Mouse (Mus musculus): Measurements from ENCODE around the gene Gnptg. TPM values are rescaled to one million over a fixed set of nuclear protein-coding genes. Genes with fewer than 3 reads are reported as not detected.
"Not testable (repeated sequence)": the region's sequence is repeated elsewhere in the genome, so short reads cannot be mapped to it uniquely, and the experiment has no call there.

Gnptg gene
- total RNA-seq, 2 experiments from 2014 or later, result 13.1 to 14.3 TPM

DNA sequence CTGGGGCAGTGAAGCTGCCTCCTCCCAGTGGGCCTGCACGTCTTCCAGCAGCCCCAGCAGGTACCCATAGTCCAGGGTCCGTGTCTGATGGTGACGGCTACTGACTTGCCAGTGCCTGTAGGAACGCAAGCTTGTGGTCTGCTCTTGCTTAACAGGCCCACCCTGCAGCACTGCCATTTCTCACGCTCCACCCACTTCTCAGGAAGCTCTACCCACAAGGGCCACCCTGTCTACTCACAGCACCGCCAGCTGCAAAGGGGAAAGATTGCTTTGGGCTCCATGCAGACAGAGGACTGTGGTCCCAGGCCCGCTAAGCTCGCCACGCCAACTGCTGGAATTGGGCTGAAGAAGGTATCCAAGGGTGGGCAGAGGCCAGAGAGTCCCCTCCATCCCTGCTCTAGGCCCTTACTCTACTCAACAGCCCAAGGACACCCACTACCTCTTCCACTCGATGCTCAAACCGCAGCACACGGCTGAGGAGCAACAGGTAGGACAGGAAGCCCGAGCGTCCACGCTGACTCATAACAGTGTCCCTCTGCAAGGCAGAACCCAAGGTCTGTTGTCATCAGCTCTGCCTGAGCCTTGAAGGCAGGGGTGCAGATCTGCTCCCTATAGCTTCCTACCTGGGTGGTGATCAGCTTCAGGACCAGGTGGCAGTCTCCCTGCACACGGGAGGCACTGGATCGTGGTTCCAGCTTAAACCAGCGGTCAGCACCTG lies 8.3 kb upstream of the Gnptg start:
- no peak for DNase-seq
- intact Hi-C loops (cut with DNase I), result no loop called here

GRCm38 (mm10) chr17:25244239-25244638 lies 4.3 kb upstream of the Gnptg start:
- DNase-seq, result no peak
- intact Hi-C loops (cut with DNase I), result no loop called here

GRCm38 (mm10) chr17:25243131-25243780 lies 3.3 kb upstream of the Gnptg start:
- intact Hi-C loops (cut with DNase I), result no loop called here

GRCm38 (mm10) chr17:25235635-25236034 lies 4.3 kb downstream of the Gnptg start:
- intact Hi-C loops (cut with DNase I), result no loop called here
- DNase-seq, result no peak

More at GRCm38 (mm10) chr17:25243131-25243780, 3.3 kb upstream of the Gnptg start:
- no peak for DNase-seq

DNA sequence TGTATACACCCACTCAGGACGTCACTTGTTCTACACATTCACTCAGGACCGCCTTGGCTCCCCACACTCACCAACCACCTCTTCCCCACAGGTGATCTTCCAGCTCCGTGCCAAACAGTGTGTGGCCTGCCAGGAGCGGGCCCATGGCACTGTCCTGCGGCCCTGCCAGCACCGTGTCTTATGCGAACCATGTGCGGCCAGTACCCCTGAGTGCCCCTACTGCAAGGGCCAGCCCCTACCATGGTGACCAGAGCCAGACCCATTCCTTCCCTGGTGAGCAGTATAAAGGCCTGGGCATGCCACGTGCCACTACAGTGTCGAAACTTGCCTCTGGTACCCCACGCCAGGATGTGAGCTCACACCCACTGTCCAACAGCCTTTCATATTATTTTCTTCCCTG lies 8.3 kb downstream of the Gnptg start:
- intact Hi-C loops (cut with DNase I); DNase-seq: not testable (repeated sequence)

- no peak for DNase-seq
- intact Hi-C loops (cut with DNase I), result no loop called here
Observed at GRCm38 (mm10) chr17:25230700-25231099, 9.2 kb downstream of the Gnptg start.

GRCm38 (mm10) chr17:25230014-25230655 lies 9.8 kb downstream of the Gnptg start:
- intact Hi-C loops (cut with DNase I); DNase-seq: not testable (repeated sequence)

DNA sequence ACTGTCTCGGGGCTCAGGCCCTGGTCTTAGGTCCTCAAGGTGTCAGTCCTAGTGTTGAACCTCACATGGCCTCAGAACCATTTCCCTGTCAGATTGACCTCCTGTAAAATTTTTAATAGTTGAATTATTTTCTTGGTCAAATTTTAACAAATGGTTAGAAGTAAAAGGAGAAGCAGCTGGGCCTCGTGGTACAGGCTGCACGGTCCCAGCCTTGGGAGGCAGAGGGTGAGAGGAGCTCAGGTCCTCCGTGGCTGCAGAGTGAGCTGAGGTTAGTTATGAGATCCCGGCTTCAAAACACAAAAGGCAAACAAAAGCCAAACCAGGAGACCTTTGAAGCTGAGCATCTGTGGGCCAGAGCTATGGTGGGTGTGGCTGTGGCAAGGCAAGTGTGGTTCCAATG lies 11.9 kb downstream of the Gnptg start:
- intact Hi-C loops (cut with DNase I), result no loop called here
- DNase-seq, result no peak

DNA sequence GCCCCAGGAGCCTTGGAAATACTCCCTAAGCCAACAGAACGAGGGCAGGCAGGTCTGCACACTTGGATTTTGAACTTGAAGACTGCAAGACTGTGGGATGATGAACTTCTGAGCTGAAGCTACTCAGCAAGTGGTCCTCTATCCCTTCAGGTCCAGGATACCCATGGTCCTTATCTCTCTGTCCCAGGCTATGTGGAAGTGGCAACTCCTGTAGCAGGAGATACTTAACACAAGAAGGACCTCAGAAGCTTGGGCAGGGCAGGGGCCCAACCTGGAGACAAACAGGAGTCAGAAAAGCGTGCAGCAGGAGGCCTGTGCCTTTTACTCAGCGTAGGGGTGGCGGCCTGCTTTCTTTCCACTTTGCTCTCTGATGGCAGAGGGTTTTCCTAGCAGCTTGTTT lies 14.3 kb downstream of the Gnptg start:
- DNase-seq, result no peak

GRCm38 (mm10) chr17:25224586-25225222 lies 15.2 kb downstream of the Gnptg start:
- intact Hi-C loops (cut with DNase I), result no loop called here
- DNase-seq, result no peak

More for the DNA sequence above, 14.3 kb downstream of the Gnptg start:
- intact Hi-C loops (cut with DNase I), result no loop called here

DNA sequence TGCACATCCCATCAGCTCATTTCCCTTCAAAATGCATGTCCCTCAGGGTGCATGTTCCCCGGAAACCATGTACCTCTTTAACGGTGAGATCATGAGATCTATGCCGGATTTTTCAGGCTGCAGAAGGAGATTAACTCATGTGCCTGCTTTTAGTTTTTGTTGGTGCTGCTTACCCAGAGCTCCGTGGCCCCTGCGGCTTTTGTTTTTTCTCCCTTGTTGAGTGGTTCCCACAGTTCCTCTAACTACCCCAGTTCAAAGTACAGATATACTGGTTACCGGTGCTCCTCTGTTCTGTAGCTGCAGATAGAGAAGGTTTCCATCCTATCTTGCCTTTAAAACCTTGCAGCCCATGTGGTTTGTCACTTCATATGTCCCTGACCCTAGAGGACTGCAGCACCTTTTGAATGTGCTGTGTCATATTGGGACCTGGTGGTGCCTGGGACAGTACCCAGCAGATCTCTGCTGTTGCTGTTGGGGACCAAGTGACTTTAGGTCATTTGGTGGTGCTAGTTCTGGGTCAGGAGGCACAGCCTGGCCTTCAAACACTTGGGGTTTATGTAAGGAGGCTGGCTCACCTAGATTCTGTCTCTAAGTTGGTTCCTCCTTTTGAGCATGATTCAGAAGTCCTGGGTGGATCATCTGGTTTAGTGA lies 16.8 kb downstream of the Gnptg start:
- no peak for DNase-seq
- intact Hi-C loops (cut with DNase I), result no loop called here

DNA sequence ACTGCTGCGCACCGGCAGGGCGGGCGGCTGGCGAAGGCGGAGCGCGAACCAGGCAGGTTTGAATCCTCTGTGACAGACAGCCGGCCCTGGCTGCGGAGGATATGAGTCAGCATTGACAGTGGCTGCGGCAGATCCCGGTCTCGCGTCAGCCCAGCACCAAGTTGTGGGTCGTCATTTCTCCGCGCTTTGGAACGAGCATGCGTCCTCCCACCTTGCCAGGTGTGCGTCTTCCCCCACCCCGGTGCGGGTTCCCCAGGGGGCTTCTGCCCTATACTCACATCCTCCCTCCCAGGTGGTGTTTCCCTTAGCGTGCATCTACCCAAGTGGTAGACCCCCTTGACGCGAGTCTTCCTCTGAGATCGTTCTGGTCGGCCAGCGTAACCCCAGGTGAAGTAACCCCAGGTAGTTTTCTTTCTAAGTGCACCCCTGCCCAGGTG lies 17.4 kb downstream of the Gnptg start:
- intact Hi-C loops (cut with DNase I); DNase-seq: not testable (repeated sequence)

DNA sequence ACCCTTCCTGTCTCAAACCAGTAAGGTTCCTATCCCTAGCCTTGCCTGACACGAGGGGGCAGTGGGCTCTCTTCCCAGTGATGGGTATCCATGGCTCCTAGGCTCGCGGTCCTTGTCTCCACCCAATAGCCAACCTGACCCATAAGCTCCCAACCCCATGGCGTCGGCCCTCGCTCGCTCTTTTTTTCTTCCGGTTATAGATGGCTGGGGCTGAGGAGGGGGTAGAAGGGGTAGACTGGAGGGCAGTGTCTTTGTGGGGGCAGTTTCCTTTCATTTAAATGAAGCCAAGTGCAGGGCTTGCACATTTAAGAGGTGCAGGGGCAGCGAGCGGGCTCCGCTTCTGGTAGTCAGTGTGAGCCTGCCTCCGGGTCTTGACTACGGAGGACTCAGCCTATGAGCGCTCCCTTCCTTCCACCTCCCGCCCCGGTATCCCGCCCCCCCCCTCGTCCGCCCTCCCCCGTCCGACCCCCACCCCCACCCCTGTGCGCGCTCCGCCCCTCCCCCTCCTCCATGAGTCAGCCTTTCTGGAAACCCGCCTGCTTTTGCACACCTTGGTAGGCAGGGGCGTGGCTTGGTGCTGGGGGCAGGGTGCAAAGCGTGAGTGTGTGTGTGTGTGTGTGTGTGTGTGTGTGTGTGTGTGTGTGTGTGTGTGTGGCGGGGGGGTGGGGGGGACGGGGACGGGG lies 18.0 kb downstream of the Gnptg start:
- intact Hi-C loops (cut with DNase I), result no loop called here

DNA sequence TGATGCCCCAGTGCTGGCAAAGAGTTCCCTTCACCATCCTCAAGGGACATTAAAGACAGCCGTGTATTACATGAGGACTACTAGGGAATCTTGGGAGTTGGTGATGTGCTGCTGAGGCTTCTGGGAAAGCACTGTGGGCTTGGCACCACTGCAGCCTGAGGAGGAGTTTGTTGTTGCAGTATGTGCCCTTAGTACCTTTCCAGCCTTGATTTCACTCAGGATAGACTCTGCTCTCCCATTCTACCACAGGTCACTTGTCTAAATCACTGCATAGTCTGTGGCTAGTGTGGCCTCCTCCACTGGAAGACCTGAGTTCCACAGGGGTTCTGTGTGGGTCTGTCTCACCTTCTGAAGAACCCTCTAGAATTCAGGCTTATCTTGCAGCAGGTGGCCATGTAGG lies 19.2 kb downstream of the Gnptg start:
- DNase-seq, result no peak
- intact Hi-C loops (cut with DNase I), result no loop called here

More for the DNA sequence above, 18.0 kb downstream of the Gnptg start:
- DNase-seq, result peak; percentile 32 to 51

GRCm38 (mm10) chr17:25219492-25220295 lies 20.2 kb downstream of the Gnptg start:
- intact Hi-C loops (cut with DNase I), result no loop called here
- no peak for DNase-seq

- no peak for DNase-seq
- intact Hi-C loops (cut with DNase I), result no loop called here
Observed at GRCm38 (mm10) chr17:25218967-25219366, 21.0 kb downstream of the Gnptg start.

- intact Hi-C loops (cut with DNase I), result no loop called here
- DNase-seq, result no peak
Observed at GRCm38 (mm10) chr17:25215431-25215830, 24.5 kb downstream of the Gnptg start.

DNA sequence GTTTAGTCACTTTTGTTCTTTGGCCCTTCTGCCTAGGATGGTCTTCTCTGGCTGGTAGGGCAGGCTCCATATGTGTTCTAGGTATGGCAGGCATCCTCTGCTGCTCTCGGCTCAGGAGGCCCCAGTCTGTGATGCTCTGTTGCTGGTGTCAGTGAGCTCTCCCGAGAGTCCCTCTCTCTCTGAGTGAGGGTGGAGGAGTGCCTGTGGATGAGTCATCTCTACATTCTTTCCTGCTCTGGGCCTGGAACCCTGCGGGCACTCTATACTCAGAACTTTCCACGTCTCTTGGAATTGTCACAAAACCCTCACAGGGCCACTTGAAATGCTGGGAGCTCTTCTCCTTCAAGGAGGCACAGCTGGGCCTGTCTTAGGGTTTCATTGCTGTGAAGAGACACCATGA lies 28.2 kb downstream of the Gnptg start:
- intact Hi-C loops (cut with DNase I), result no loop called here
- DNase-seq, result no peak
